9 mouse cellular contexts compared by ENCODE assay signal in genomic region chr12:82072810-82073465, GRCm38 (mm10).
DNase-seq lines count a peak whose midpoint lies in the region; ATAC-seq and TF ChIP-seq lines count a peak whose summit lies in the region.
"Had no signal": no experiment of that assay in that cellular context is flagged by ENCODE, and none has a peak within 500 bp of the region (broad histone marks: within the 10 kb centered on the region; RNA-seq: fewer than 3 reads in every experiment).

No protein-coding gene starts in this region.

- no peaks in the 10 kb centered on the region for H3K27me3 ChIP-seq in forebrain, embryonic 14.5 days (replicated peaks; ENCODE audit: control insufficient read depth, insufficient read depth, low read length)
- no peaks in the 10 kb centered on the region for H3K27me3 ChIP-seq in forebrain, embryonic 15.5 days
- no peaks in the 10 kb centered on the region for H3K27me3 ChIP-seq in midbrain, embryonic 14.5 days (ENCODE audit: control insufficient read depth, insufficient read depth, low read length)

- TF ChIP-seq CTCF in left cerebral cortex, adult 2 months (IDR thresholded peaks at IDR 0.05): no peak

- peak; percentile 14 for DNase-seq in forebrain, embryonic 14.5 days (ENCODE audit: low spot score)
- peak; percentile 26 for DNase-seq in adrenal gland, postnatal 25 days
- peak; percentile 71 to 80 for DNase-seq in frontal cortex, postnatal 10 days (ENCODE audit: low spot score in 2 of 2)
- DNase-seq in left cerebral cortex, adult 2 months (ENCODE audit: extremely low spot score in 1 of 2, low spot score in 2 of 2): peak; percentile 80 to 84
- no peak for DNase-seq in thymus, postnatal 10 days (ENCODE audit: low spot score in 2 of 2)
- DNase-seq in thymus, postnatal 36 days: no peak
- no peak for DNase-seq in midbrain, embryonic 14.5 days

- H3K4me1 ChIP-seq in forebrain, embryonic 14.5 days (ENCODE audit: control insufficient read depth, insufficient read depth, low read length): no peaks in the 10 kb centered on the region
- H3K4me1 ChIP-seq in forebrain, embryonic 15.5 days: no peaks in the 10 kb centered on the region
- no peaks in the 10 kb centered on the region for H3K4me1 ChIP-seq in midbrain, embryonic 14.5 days (ENCODE audit: control insufficient read depth, insufficient read depth, low read length)

- ATAC-seq in forebrain, embryonic 14.5 days: no peak
- ATAC-seq in forebrain, embryonic 15.5 days (replicated peaks): no peak
- ATAC-seq in midbrain, embryonic 14.5 days (ENCODE audit: low FRiP score, low TSS enrichment): no peak

- 61% methylated on average over 13 of the region's 13 CpGs for WGBS in forebrain, embryonic 14.5 days
- 51% methylated on average over 13 of the region's 13 CpGs for WGBS in forebrain, embryonic 15.5 days
- 57% methylated on average over 13 of the region's 13 CpGs for WGBS in midbrain, embryonic 14.5 days

- H3K27ac ChIP-seq in forebrain, embryonic 14.5 days (ENCODE audit: low read depth, low read length): no peak overlapping the region
- no peak overlapping the region for H3K27ac ChIP-seq in forebrain, embryonic 15.5 days (replicated peaks)
- peak overlapping the region; percentile 93 for H3K27ac ChIP-seq in left cerebral cortex, adult 2 months
- H3K27ac ChIP-seq in midbrain, embryonic 14.5 days (replicated peaks; ENCODE audit: low read depth, low read length): no peak overlapping the region

- H3K36me3 ChIP-seq in forebrain, embryonic 14.5 days (ENCODE audit: control insufficient read depth, insufficient read depth, low read length): no peaks in the 10 kb centered on the region
- no peaks in the 10 kb centered on the region for H3K36me3 ChIP-seq in forebrain, embryonic 15.5 days
- no peaks in the 10 kb centered on the region for H3K36me3 ChIP-seq in midbrain, embryonic 14.5 days (ENCODE audit: control insufficient read depth, insufficient read depth, low read length)

- no peak overlapping the region for H3K9ac ChIP-seq in forebrain, embryonic 14.5 days (ENCODE audit: low read length)
- no peak overlapping the region for H3K9ac ChIP-seq in forebrain, embryonic 15.5 days (replicated peaks)
- no peak overlapping the region for H3K9ac ChIP-seq in midbrain, embryonic 14.5 days (replicated peaks; ENCODE audit: low read length)

- no peaks in the 10 kb centered on the region for H3K9me3 ChIP-seq in forebrain, embryonic 14.5 days (replicated peaks; ENCODE audit: control insufficient read depth, low read length)
- H3K9me3 ChIP-seq in forebrain, embryonic 15.5 days: no peaks in the 10 kb centered on the region
- no peaks in the 10 kb centered on the region for H3K9me3 ChIP-seq in midbrain, embryonic 14.5 days (ENCODE audit: control insufficient read depth, low read length)

- no peak overlapping the region for H3K4me2 ChIP-seq in forebrain, embryonic 14.5 days (ENCODE audit: low read length)
- no peak overlapping the region for H3K4me2 ChIP-seq in forebrain, embryonic 15.5 days (replicated peaks)
- H3K4me2 ChIP-seq in midbrain, embryonic 14.5 days (ENCODE audit: low read length): no peak overlapping the region

- intact Hi-C loops in left cerebral cortex, adult 2 months (cut with DNase I): loop anchor here (1.0 kb wide), 1 partner anchor 96 kb away; the partner anchor contains the start of gene Sipa1l1

- H3K4me3 ChIP-seq in forebrain, embryonic 14.5 days (ENCODE audit: low read depth, low read length): no peak overlapping the region
- H3K4me3 ChIP-seq in forebrain, embryonic 15.5 days: no peak overlapping the region
- H3K4me3 ChIP-seq in left cerebral cortex, adult 2 months: 0 out of 2 replicates have a peak overlapping the region, but pooled peaks have one; percentile 7
- H3K4me3 ChIP-seq in midbrain, embryonic 14.5 days (replicated peaks; ENCODE audit: low read depth, low read length): no peak overlapping the region
- H3K4me3 ChIP-seq: erythroblast, embryonic 14.5 days had no signal

Comparison
In these comparisons a context has a peak if more than half of its experiments do, and no peak if none do; other contexts are left out.
1. DNase-seq: peak in forebrain, embryonic 14.5 days (single experiment), adrenal gland, postnatal 25 days (single experiment), frontal cortex, postnatal 10 days (2 of 2) and left cerebral cortex, adult 2 months (2 of 2); none in thymus, postnatal 10 days (0 of 2), thymus, postnatal 36 days (0 of 2) and midbrain, embryonic 14.5 days (single experiment).